Mouse (Mus musculus) forebrain, embryonic 14.5 days (tissue): ENCODE data around the gene Aco1. TPM values are rescaled to one million over a fixed set of nuclear protein-coding genes. Genes with fewer than 3 reads are reported as not detected.

Experiments used
- ATAC-seq: fragments of 200-750 bp; cut with Nextera tagmentation; 2 replicates; pipeline ENCODE4 v1.8.0; 2017; ENCODE audit warnings: mild to moderate bottlenecking, moderate library complexity
- DNase-seq: peaks from one replicate; pipeline ENCODE4 v3.0.0-alpha.2; 2015; ENCODE audit warnings: low spot score
- H3K27ac ChIP-seq: fragments of 300-500 bp; sonication (generic); 2 replicates; pipeline ENCODE4 v1.5.1; 2014; ENCODE audit warnings: low read depth, mild to moderate bottlenecking, control low read depth, low read length, moderate library complexity
- H3K27me3 ChIP-seq: fragments of 300-500 bp; sonication (generic); replicated peaks from 2 replicates; pipeline ENCODE4 v1.6.1; 2014; ENCODE audit warnings: low read length, control low read depth, mixed read lengths; ENCODE audit not compliant: control insufficient read depth, insufficient read depth
- H3K36me3 ChIP-seq: fragments of 300-500 bp; sonication (generic); 2 replicates; pipeline ENCODE4 v1.6.1; 2014; ENCODE audit warnings: low read length, control low read depth; ENCODE audit not compliant: control insufficient read depth, insufficient read depth
- H3K4me1 ChIP-seq: fragments of 300-500 bp; sonication (generic); 2 replicates; pipeline ENCODE4 v1.6.1; 2014; ENCODE audit warnings: antibody characterized with exemption, low read length, control low read depth; ENCODE audit not compliant: control insufficient read depth, insufficient read depth
- H3K4me2 ChIP-seq: fragments of 300-500 bp; sonication (generic); 2 replicates; pipeline ENCODE4 v1.6.1; 2014; ENCODE audit warnings: mild to moderate bottlenecking, control low read depth, low read length
- H3K4me3 ChIP-seq: fragments of 300-500 bp; sonication (generic); 2 replicates; pipeline ENCODE4 v1.5.1; 2014; ENCODE audit warnings: low read depth, low read length, control low read depth
- H3K9ac ChIP-seq: fragments of 300-500 bp; sonication (generic); 2 replicates; pipeline ENCODE4 v1.6.1; 2014; ENCODE audit warnings: mild to moderate bottlenecking, low read length, control low read depth, moderate library complexity
- H3K9me3 ChIP-seq: fragments of 300-500 bp; sonication (generic); replicated peaks from 2 replicates; pipeline ENCODE4 v1.6.1; 2016; ENCODE audit warnings: low read length, control low read depth, mixed read lengths; ENCODE audit not compliant: control insufficient read depth
- WGBS: fragments of 180-500 bp; shearing (Covaris S2); extraction: QIAGEN DNeasy Blood & Tissue Kit; methylation state at CpG from one replicate; pipeline ENCODE4 v1.1.7; 2014; 5-methylcytosine and 5-hydroxymethylcytosine counted together
- polyA plus RNA-seq: library from polyadenylated mRNA; unstranded; fragments of >200 nt; fragmentation: Nextera tagmentation; extraction: Ambion mirVana; gene quantifications from 2 replicates; pipeline ENCODE4 v1.2.1, GENCODE M21; 2014

Gene Aco1
- polyA plus RNA-seq, 1 experiment from 2014 or later: 50.9 TPM

DNA sequence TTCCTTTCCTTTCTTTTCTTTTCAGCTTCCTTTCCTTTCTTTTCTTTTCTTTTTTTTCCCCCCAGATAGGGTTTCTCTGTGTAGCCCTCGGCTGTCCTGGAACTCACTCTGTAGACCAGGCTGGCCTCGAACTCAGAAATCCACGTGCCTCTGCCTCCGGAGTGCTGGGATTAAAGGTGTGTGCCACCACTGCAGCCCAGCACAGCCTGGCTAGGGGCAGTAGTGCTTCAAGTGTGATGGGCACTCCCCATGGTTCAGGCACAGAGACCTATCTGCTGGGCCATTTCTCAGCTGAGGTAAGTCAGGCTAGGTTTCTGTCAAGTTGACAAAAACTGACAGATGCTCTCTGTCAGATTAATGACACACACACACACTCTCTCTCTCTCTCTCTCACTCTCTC is 100.1 kb downstream of the Aco1 start:
- ATAC-seq (no peak), DNase-seq (no peak)
- H3K27me3 ChIP-seq: no peaks in the 10 kb centered on the region
- H3K27ac ChIP-seq: no peak overlapping the region
- no peak overlapping the region for H3K4me2 ChIP-seq
- no peak overlapping the region for H3K9ac ChIP-seq
- no peak overlapping the region for H3K4me3 ChIP-seq
- H3K4me1 ChIP-seq: peaks cover 3% of the 10 kb centered on the region; the same call in 1 of the 2 replicates
- WGBS: 78% methylated on average over 4 of the region's 4 CpGs
- H3K9me3 ChIP-seq: no peaks in the 10 kb centered on the region
- no peaks in the 10 kb centered on the region for H3K36me3 ChIP-seq

DNA sequence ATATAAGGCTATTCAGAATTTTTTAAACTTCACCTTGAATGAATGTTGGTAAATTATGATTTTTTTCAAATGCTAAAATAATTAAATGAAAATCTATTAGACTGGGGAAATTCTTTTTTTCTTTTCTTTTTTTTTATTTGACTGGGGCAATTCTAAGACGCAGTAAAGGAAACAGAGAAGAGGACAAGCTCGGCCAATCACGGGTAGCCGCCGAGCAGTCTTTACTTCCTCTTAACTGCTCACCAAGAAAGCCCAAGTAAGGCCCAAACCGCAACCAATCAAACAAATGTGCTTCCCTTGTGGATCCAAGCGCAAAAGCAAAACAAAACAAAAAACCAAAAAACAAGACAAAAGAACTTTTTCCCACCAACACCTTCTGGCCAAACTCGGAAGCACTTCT is 101.2 kb downstream of the Aco1 start:
- H3K36me3 ChIP-seq: no peaks in the 10 kb centered on the region
- ATAC-seq (no peak), DNase-seq (no peak)
- no peaks in the 10 kb centered on the region for H3K27me3 ChIP-seq
- no peaks in the 10 kb centered on the region for H3K9me3 ChIP-seq
- no peak overlapping the region for H3K27ac ChIP-seq
- H3K4me2 ChIP-seq: no peak overlapping the region
- no peak overlapping the region for H3K4me3 ChIP-seq
- peaks cover 3% of the 10 kb centered on the region; the same call in 1 of the 2 replicates for H3K4me1 ChIP-seq
- WGBS: 87% methylated on average over 8 of the region's 8 CpGs
- no peak overlapping the region for H3K9ac ChIP-seq

Other genes with a start within 250 kb of the Aco1 start
- 1.9 TPM in 2 replicates for gene Ddx58, start 96.7 kb downstream of the Aco1 start, polyA plus RNA-seq
- gene Smim27, start 126.5 kb downstream of the Aco1 start, polyA plus RNA-seq: 20.9 and 21.2 TPM in 2 replicates
- 33.4 and 38.7 TPM in 2 replicates for gene Topors, start 126.8 kb downstream of the Aco1 start, polyA plus RNA-seq
- gene Ndufb6, start 136.3 kb downstream of the Aco1 start, polyA plus RNA-seq: 295 and 325 TPM in 2 replicates